Mouse (Mus musculus): ENCODE measurements around the gene Rhot2. TPM values are rescaled to one million over a fixed set of nuclear protein-coding genes. Genes with fewer than 3 reads are reported as not detected.

Gene Rhot2
- polyA plus RNA-seq, 1 experiment: 121 TPM

DNA sequence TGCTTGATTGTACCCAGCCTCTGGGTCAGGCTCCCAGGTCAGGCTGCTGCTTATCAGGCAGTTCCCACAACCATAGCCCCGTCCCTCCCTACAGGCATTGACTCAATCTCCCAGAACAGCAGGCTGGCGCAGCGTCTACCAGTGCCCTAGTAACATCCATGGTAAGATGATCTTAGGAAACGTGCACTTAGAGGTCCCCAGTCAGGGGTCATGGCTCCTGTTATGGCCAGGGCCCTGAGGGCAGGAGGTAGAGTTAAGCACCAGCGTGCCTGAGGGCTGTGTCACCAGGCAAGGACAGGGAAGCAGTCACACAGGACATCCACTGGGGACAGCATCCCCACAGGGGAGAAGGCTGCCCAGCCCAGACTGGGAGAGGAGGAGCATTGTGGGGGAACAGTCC lies 37.7 kb upstream of the Rhot2 start:
- no peak for TF ChIP-seq CTCF (IDR thresholded peaks at IDR 0.05; ENCODE audit: borderline replicate concordance, insufficient read depth, low read depth, low read length)
- no peak for TF ChIP-seq POLR2A (IDR thresholded peaks at IDR 0.05; ENCODE audit: borderline replicate concordance, insufficient read depth, low read length)
- Histone ChIP-seq H3K27me3 (ENCODE audit: control insufficient read depth, insufficient read depth, low read length) (no peaks in the 10 kb centered on the region), H3K27ac (ENCODE audit: insufficient read depth, low read length) (no peak overlapping the region), H3K4me1 (ENCODE audit: control insufficient read depth, insufficient read depth, low read length) (peaks cover 16% of the 10 kb centered on the region), H3K4me3 (replicated peaks; ENCODE audit: insufficient read depth, low read depth, low read length) (no peak overlapping the region)
- WGBS: 43% methylated on average over 5 of the region's 5 CpGs
- DNase-seq: peak in 1 of 2 experiments; percentile 39

DNA sequence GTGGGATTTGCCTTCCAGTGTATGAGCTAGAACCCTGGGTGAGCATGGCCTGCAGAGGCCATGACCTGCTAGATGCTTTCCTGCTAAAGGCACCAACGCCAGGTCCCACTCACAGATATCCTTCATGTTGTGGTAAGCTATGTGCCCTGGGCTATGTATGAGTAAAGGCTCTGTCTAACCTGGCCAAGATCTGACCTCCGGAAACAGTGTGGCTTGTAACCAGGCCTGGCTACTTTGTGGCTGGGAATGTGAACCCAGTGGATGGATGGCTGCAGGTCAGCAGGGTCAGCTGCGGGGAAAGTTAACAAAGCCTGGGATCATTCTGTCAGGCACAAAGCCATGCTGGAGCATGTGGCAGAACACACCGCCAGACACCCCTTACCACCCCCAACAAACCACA lies 37.0 kb upstream of the Rhot2 start:
- 46% methylated on average over 4 of the region's 4 CpGs for WGBS
- H3K4me3 ChIP-seq (replicated peaks; ENCODE audit: insufficient read depth, low read depth, low read length): no peak overlapping the region
- TF ChIP-seq CTCF (IDR thresholded peaks at IDR 0.05; ENCODE audit: borderline replicate concordance, insufficient read depth, low read depth, low read length) (no peak), POLR2A (IDR thresholded peaks at IDR 0.05; ENCODE audit: borderline replicate concordance, insufficient read depth, low read length) (peak; percentile 13; the same call in 1 of the 2 replicates)
- no peak overlapping the region for H3K27ac ChIP-seq (ENCODE audit: insufficient read depth, low read length)
- DNase-seq: peak in 1 of 2 experiments; percentile 26
- H3K27me3 ChIP-seq (ENCODE audit: control insufficient read depth, insufficient read depth, low read length): no peaks in the 10 kb centered on the region
- peaks cover 20% of the 10 kb centered on the region for H3K4me1 ChIP-seq (ENCODE audit: control insufficient read depth, insufficient read depth, low read length)

DNA sequence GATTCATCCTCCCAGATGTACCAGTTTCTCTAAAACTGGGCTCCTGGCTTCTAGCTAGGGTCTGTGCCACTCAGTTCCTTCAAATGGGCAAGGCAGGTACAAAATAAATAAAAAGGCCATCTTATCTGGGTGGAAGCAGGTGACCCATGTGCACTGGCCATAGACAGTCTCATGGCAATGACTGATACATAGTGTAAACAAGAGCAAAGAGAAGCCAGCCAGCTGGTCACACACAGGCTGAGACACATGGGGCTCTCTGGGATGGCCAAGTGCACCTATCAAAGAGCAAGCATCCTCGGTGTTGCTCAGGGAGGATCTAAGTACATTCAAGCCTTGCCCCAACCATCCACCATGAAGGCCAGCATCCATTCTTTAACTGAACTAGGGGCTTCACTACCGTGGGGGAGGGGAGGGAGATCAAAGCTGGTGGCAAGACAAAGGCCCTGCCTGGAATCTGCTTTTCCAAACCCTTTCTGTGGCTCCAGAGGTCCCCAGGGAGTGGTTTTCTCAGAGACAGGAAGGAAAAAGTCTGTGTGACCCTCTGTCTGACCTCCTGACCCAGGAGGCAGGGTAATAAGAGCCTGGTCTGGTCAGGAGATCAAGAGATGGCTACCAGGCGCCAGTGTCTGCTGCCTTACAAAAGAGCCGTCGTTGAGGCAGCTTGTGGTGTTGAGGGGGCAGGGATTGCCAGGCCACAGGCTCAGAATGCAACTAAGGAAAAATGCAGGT lies 36.4 kb upstream of the Rhot2 start:
- Histone ChIP-seq H3K4me1 (ENCODE audit: control insufficient read depth, insufficient read depth, low read length) (peaks cover 24% of the 10 kb centered on the region), H3K27ac (ENCODE audit: insufficient read depth, low read length) (peak overlapping the region; percentile 43), H3K27me3 (ENCODE audit: control insufficient read depth, insufficient read depth, low read length) (no peaks in the 10 kb centered on the region), H3K4me3 (replicated peaks; ENCODE audit: insufficient read depth, low read depth, low read length) (no peak overlapping the region)
- no peak for TF ChIP-seq POLR2A (IDR thresholded peaks at IDR 0.05; ENCODE audit: borderline replicate concordance, insufficient read depth, low read length)
- no peak for TF ChIP-seq CTCF (IDR thresholded peaks at IDR 0.05; ENCODE audit: borderline replicate concordance, insufficient read depth, low read depth, low read length)
- DNase-seq: peak in 1 of 2 experiments; percentile 34
- WGBS: 27% methylated on average over 5 of the region's 5 CpGs

DNA sequence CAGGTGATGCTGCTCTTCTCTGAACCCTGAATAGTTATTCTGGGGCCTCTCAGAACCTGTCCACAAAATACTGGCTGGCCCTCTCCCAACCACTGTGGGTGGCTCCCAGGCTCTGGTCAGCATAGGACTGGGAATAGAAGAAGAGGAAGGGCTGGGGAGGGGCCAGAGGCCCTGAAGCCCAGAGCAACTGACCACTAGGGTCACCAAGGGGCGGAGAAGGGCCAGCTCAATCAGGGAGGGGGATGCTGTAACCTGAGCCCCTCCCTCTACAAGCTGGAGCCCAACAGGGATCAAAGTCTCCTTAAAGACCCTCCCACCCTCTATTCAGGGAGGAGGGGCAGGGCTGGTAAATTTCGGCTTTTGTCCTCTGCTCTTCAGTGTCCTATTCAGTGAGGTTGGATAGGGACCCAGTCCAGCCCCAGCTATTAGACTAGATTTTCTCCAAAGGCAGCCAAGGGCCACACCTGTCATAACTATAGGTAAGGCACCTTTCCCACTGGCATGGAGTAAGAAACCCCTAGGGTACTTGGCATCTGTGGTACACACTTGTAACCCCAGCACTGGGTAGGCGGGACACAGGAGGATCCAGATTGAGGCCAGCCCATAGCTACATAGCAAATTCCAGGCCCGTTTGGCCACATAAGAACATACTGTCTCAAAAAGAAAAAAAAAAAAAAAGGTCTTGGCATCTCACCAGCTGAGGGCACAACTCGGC lies 35.7 kb upstream of the Rhot2 start, which contains the start of gene Wfikkn1:
Gene Wfikkn1, minus strand, starts transcription at position 663 of the 715 bp plus-strand sequence.
- 30% methylated on average over 5 of the region's 5 CpGs for WGBS
- DNase-seq: peak in 1 of 2 experiments; percentile 30
- Histone ChIP-seq H3K27ac (ENCODE audit: insufficient read depth, low read length) (peak within 1 kb of the TSS; percentile 43), H3K4me3 (replicated peaks; ENCODE audit: insufficient read depth, low read depth, low read length) (no peak within 1 kb of the TSS), H3K4me1 (ENCODE audit: control insufficient read depth, insufficient read depth, low read length) (peaks cover 24% of the 10 kb centered on the region), H3K27me3 (ENCODE audit: control insufficient read depth, insufficient read depth, low read length) (no peaks in the 10 kb centered on the region)
- TF ChIP-seq POLR2A (IDR thresholded peaks at IDR 0.05; ENCODE audit: borderline replicate concordance, insufficient read depth, low read length): no peak

DNA sequence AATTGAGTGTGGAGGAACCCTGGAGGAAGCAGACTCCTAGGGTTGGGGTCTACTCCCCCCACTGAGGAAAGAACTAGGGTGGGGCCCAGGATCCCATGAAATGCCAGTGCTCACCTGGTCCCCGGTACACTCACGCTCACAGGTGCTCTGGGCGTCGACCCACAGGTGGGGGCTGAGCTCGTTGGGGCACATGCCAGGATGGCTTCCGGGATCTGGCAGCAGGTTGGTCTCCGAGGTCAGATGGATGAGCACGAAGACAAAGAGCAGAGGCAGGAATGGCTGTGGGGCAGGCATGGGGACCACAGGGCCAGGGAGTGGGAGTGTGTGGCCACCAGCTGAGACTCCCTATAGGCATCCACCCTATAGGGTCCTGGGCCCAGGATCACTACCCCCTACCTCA lies 35.1 kb upstream of the Rhot2 start:
- Histone ChIP-seq H3K27ac (ENCODE audit: insufficient read depth, low read length) (peak overlapping the region; percentile 43; the same call in 1 of the 2 replicates), H3K4me3 (replicated peaks; ENCODE audit: insufficient read depth, low read depth, low read length) (no peak overlapping the region), H3K4me1 (ENCODE audit: control insufficient read depth, insufficient read depth, low read length) (peaks cover 24% of the 10 kb centered on the region), H3K27me3 (ENCODE audit: control insufficient read depth, insufficient read depth, low read length) (no peaks in the 10 kb centered on the region)
- WGBS: 17% methylated on average over 8 of the region's 8 CpGs
- peak in 1 of 2 experiments; percentile 51 for DNase-seq
- TF ChIP-seq POLR2A (IDR thresholded peaks at IDR 0.05; ENCODE audit: borderline replicate concordance, insufficient read depth, low read length) (no peak), CTCF (IDR thresholded peaks at IDR 0.05; ENCODE audit: borderline replicate concordance, insufficient read depth, low read depth, low read length) (no peak)

DNA sequence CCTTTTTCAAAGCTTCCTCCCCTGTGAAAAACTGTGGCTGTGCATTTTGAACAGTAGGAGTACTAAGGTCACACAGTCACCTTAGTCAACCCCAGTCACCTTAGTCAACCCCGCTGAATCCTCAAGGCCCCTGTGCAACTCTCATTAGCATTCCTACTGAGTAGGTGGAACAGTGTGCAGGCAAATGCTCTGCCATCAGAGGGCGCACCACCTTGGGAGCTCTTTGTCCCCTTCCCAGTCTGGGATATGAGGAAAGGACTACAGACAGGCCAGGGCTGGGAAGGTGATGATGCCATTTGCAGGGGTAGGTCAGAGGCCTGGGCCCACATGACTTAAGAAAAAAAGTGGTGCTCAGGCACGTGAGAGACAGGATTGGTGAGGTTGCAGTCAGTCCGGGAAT lies 34.6 kb upstream of the Rhot2 start:
- Histone ChIP-seq H3K4me1 (ENCODE audit: control insufficient read depth, insufficient read depth, low read length) (peaks cover 28% of the 10 kb centered on the region), H3K27ac (ENCODE audit: insufficient read depth, low read length) (no peak overlapping the region), H3K4me3 (replicated peaks; ENCODE audit: insufficient read depth, low read depth, low read length) (no peak overlapping the region), H3K27me3 (ENCODE audit: control insufficient read depth, insufficient read depth, low read length) (no peaks in the 10 kb centered on the region)
- DNase-seq: no peak
- WGBS: 42% methylated on average over 4 of the region's 4 CpGs
- TF ChIP-seq CTCF (IDR thresholded peaks at IDR 0.05; ENCODE audit: borderline replicate concordance, insufficient read depth, low read depth, low read length) (peak; percentile 43; the same call in 1 of the 2 replicates), POLR2A (IDR thresholded peaks at IDR 0.05; ENCODE audit: borderline replicate concordance, insufficient read depth, low read length) (no peak)

DNA sequence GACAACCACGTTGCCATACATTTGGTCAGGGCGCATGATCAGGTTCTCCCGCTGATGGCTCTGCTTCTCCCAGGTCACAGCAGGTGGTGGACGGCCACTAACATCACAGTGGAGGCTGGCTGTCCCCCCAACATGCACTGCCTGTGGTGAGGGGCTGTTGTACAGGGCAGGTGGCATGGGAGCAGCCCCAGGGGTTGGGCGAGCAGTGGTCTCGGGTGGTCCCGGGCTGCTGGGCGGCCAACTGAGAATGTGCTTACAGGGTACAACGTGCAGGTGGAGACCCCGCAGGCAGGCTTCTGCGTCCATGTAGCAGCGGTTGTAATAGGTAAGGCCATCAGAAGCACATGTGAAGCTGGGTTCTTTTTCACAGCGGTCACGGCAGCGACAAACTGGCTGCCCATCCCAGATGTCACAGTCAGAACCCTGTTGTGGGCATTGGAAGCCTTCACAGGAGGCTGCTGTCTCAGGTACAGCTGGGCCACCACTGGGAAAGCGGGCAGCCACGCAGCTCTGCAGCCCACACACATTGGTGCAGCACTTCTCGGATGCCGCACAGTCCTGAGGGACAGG lies 34.0 kb upstream of the Rhot2 start:
- 75% methylated on average over 19 of the region's 19 CpGs for WGBS
- Histone ChIP-seq H3K27me3 (ENCODE audit: control insufficient read depth, insufficient read depth, low read length) (no peaks in the 10 kb centered on the region), H3K4me3 (replicated peaks; ENCODE audit: insufficient read depth, low read depth, low read length) (no peak overlapping the region), H3K4me1 (ENCODE audit: control insufficient read depth, insufficient read depth, low read length) (peaks cover 28% of the 10 kb centered on the region), H3K27ac (ENCODE audit: insufficient read depth, low read length) (no peak overlapping the region)
- no peak for DNase-seq
- TF ChIP-seq POLR2A (IDR thresholded peaks at IDR 0.05; ENCODE audit: borderline replicate concordance, insufficient read depth, low read length): no peak
- TF ChIP-seq CTCF (IDR thresholded peaks at IDR 0.05; ENCODE audit: borderline replicate concordance, insufficient read depth, low read depth, low read length): no peak
